Mouse (Mus musculus) megakaryocyte progenitor cell, adult 5-6 weeks (primary cell): ENCODE measurements around the gene Klc1. TPM values are rescaled to one million over a fixed set of nuclear protein-coding genes. Genes with fewer than 3 reads are reported as not detected.

Experiments
- ATAC-seq: replicated peaks from 2 replicates; pipeline ENCODE4 v1.8.0; 2016; ENCODE audit warnings: mild to moderate bottlenecking, moderate TSS enrichment, inconsistent platforms; ENCODE audit not compliant: poor library complexity
- total RNA-seq, 2 experiments: library from RNA; stranded (forward) in 1 of 2; stranded (reverse) in 1 of 2; fragments of 157-497, 149-512 nt in 1 of 2; fragments of 200-1000 nt in 1 of 2; gene quantifications; 2 replicates each; pipeline versions ENCODE4 v1.2.3 to v1.2.4; 2015 to 2017

The Klc1 gene
- total RNA-seq, 2 experiments from 2014 or later: 24.1 to 76.1 TPM

- no peak for ATAC-seq
Observed at GRCm38 (mm10) chr12:111741338-111741737, 17.3 kb upstream of the Klc1 start.

GRCm38 (mm10) chr12:111743419-111743818 is 15.2 kb upstream of the Klc1 start:
- ATAC-seq: no peak

- peak; percentile 68 for ATAC-seq
Observed at GRCm38 (mm10) chr12:111743981-111744423, 14.6 kb upstream of the Klc1 start.

GRCm38 (mm10) chr12:111745274-111745673 is 13.4 kb upstream of the Klc1 start:
- ATAC-seq: no peak

GRCm38 (mm10) chr12:111746091-111746490 is 12.6 kb upstream of the Klc1 start:
- ATAC-seq: peak; percentile 83

- no peak for ATAC-seq
Observed at GRCm38 (mm10) chr12:111747421-111747820, 11.2 kb upstream of the Klc1 start.

- no peak for ATAC-seq
Observed at GRCm38 (mm10) chr12:111750739-111751138, 7.9 kb upstream of the Klc1 start.

GRCm38 (mm10) chr12:111752491-111752890 is 6.2 kb upstream of the Klc1 start:
- ATAC-seq: no peak

- ATAC-seq: no peak
Observed at GRCm38 (mm10) chr12:111753347-111753746, 5.3 kb upstream of the Klc1 start.

- no peak for ATAC-seq
Observed at GRCm38 (mm10) chr12:111754710-111755109, 3.9 kb upstream of the Klc1 start.

GRCm38 (mm10) chr12:111755231-111755630 is 3.4 kb upstream of the Klc1 start:
- ATAC-seq: no peak

- ATAC-seq: no peak
Observed at GRCm38 (mm10) chr12:111756082-111756697, 2.5 kb upstream of the Klc1 start.

GRCm38 (mm10) chr12:111756698-111757082 is 2.0 kb upstream of the Klc1 start:
- no peak; the same call in 1 of the 2 replicates for ATAC-seq

- ATAC-seq: no peak
Observed at GRCm38 (mm10) chr12:111757561-111758325, 906 bp upstream of the Klc1 start.

GRCm38 (mm10) chr12:111759176-111760061 is 770 bp downstream of the Klc1 start:
- peak; percentile 15 for ATAC-seq

- ATAC-seq: no peak
Observed at GRCm38 (mm10) chr12:111760306-111760908, 1.8 kb downstream of the Klc1 start.

GRCm38 (mm10) chr12:111762620-111763280 is 4.1 kb downstream of the Klc1 start:
- no peak for ATAC-seq

- ATAC-seq: no peak
Observed at GRCm38 (mm10) chr12:111766313-111767236, 7.9 kb downstream of the Klc1 start.

GRCm38 (mm10) chr12:111768322-111768928 is 9.8 kb downstream of the Klc1 start:
- no peak for ATAC-seq
